Mouse (Mus musculus): ENCODE data around the gene Lman2. TPM values are rescaled to one million over a fixed set of nuclear protein-coding genes. Genes with fewer than 3 reads are reported as not detected.

The Lman2 gene
- polyA plus RNA-seq, 1 experiment from 2014 or later, result 131 TPM

- peaks cover 46% of the 10 kb centered on the region for H3K36me3 ChIP-seq (ENCODE audit: insufficient read depth, low read length)
- WGBS, result 80% methylated on average over 3 of the region's 3 CpGs
These were observed 44.2 kb downstream of the Lman2 start for GRCm38 (mm10) chr13:55318351-55318750.

DNA sequence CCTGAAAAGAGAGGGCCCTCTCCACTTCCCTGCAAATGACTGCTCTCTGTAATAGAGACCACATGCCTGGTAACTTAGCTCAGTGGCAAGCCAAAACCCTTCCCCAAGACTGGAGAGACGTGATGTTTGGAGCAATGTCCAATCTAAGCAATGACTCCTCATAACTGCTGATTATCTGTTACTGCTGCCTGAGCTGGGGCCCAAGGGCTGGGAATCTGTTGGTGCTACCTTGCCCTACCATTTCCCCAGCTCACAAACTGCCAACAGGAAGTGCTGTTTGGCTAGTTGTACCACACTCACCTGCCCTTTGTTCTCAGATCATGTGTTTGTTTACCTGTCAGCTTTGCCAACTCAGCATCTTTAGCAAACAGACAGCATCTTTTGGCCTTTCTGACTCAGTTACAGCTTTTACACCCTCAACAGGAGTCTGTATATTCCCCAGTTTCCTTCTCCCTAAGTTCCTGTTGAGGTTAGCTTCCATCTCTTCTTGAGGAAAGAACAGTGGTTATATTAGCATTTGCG is 47.6 kb downstream of the Lman2 start:
- Histone ChIP-seq H3K9me3 (ENCODE audit: low read length) (no peaks in the 10 kb centered on the region), H3K27ac (ENCODE audit: low read length) (no peak overlapping the region), H3K4me1 (ENCODE audit: insufficient read depth, low read length) (no peaks in the 10 kb centered on the region), H3K9ac (replicated peaks; ENCODE audit: low read length) (no peak overlapping the region), H3K36me3 (ENCODE audit: insufficient read depth, low read length) (peaks cover 68% of the 10 kb centered on the region), H3K4me2 (replicated peaks; ENCODE audit: low read depth, low read length) (no peak overlapping the region), H3K4me3 (ENCODE audit: low read length) (no peak overlapping the region), H3K27me3 (ENCODE audit: insufficient read depth, low read length) (no peaks in the 10 kb centered on the region)
- WGBS, result 94% methylated on average over 2 of the region's 2 CpGs
- no peak for ATAC-seq (ENCODE audit: low FRiP score, low TSS enrichment)

More at GRCm38 (mm10) chr13:55318351-55318750, 44.2 kb downstream of the Lman2 start:
- no peak overlapping the region for H3K9ac ChIP-seq (replicated peaks; ENCODE audit: low read length)
- H3K27ac ChIP-seq (ENCODE audit: low read length), result no peak overlapping the region
- H3K27me3 ChIP-seq (ENCODE audit: insufficient read depth, low read length), result no peaks in the 10 kb centered on the region
- H3K4me1 ChIP-seq (ENCODE audit: insufficient read depth, low read length), result peaks cover 18% of the 10 kb centered on the region
- H3K4me3 ChIP-seq (ENCODE audit: low read length), result no peak overlapping the region
- H3K9me3 ChIP-seq (ENCODE audit: low read length), result no peaks in the 10 kb centered on the region
- ATAC-seq (ENCODE audit: low FRiP score, low TSS enrichment), result no peak
- H3K4me2 ChIP-seq (replicated peaks; ENCODE audit: low read depth, low read length), result no peak overlapping the region

DNA sequence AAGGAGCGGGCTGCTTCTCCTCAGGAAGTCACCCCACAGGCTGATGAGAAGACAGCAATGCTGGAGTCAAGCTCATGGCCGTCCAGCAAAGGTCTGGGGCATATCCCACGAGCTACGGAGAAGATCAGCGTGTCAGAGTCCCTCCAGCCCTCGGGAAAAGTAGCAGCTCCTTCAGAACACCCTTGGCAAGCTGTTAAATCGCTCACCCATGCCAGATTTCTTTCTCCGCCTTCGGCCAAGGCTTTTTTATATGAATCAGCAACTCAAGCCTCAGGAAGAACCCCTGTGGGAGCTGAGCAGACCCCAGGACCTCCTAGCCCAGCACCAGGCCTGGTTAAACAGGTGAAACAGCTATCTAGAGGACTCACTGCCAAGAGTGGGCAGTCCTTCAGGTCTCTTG is 49.5 kb downstream of the Lman2 start:
- peaks cover 66% of the 10 kb centered on the region for H3K36me3 ChIP-seq (ENCODE audit: insufficient read depth, low read length)
- WGBS, result 59% methylated on average over 9 of the region's 9 CpGs
- ATAC-seq (ENCODE audit: low FRiP score, low TSS enrichment), result no peak
- H3K27me3 ChIP-seq (ENCODE audit: insufficient read depth, low read length), result no peaks in the 10 kb centered on the region
- H3K4me3 ChIP-seq (ENCODE audit: low read length), result no peak overlapping the region
- no peaks in the 10 kb centered on the region for H3K4me1 ChIP-seq (ENCODE audit: insufficient read depth, low read length)
- H3K9me3 ChIP-seq (ENCODE audit: low read length), result no peaks in the 10 kb centered on the region
- no peak overlapping the region for H3K27ac ChIP-seq (ENCODE audit: low read length)
- H3K4me2 ChIP-seq (replicated peaks; ENCODE audit: low read depth, low read length), result no peak overlapping the region
- no peak overlapping the region for H3K9ac ChIP-seq (replicated peaks; ENCODE audit: low read length)

GRCm38 (mm10) chr13:55312028-55312630 is 50.5 kb downstream of the Lman2 start:
- H3K36me3 ChIP-seq (ENCODE audit: insufficient read depth, low read length), result peaks cover 72% of the 10 kb centered on the region
- WGBS, result 87% methylated on average over 8 of the region's 8 CpGs
- ATAC-seq (ENCODE audit: low FRiP score, low TSS enrichment), result no peak

GRCm38 (mm10) chr13:55300913-55301312 is 61.7 kb downstream of the Lman2 start:
- H3K27ac ChIP-seq (ENCODE audit: low read length), result no peak overlapping the region
- ATAC-seq (ENCODE audit: low FRiP score, low TSS enrichment), result no peak
- H3K4me3 ChIP-seq (ENCODE audit: low read length), result no peak overlapping the region
- H3K27me3 ChIP-seq (ENCODE audit: insufficient read depth, low read length), result no peaks in the 10 kb centered on the region
- H3K4me1 ChIP-seq (ENCODE audit: insufficient read depth, low read length), result no peaks in the 10 kb centered on the region
- H3K9me3 ChIP-seq (ENCODE audit: low read length), result no peaks in the 10 kb centered on the region
- no peak overlapping the region for H3K9ac ChIP-seq (replicated peaks; ENCODE audit: low read length)
- H3K4me2 ChIP-seq (replicated peaks; ENCODE audit: low read depth, low read length), result no peak overlapping the region
- 71% methylated on average over 5 of the region's 5 CpGs for WGBS
- H3K36me3 ChIP-seq (ENCODE audit: insufficient read depth, low read length), result peaks cover 63% of the 10 kb centered on the region

More at GRCm38 (mm10) chr13:55312028-55312630, 50.5 kb downstream of the Lman2 start:
- Histone ChIP-seq H3K4me2 (replicated peaks; ENCODE audit: low read depth, low read length) (no peak overlapping the region), H3K4me3 (ENCODE audit: low read length) (no peak overlapping the region), H3K9me3 (ENCODE audit: low read length) (no peaks in the 10 kb centered on the region), H3K9ac (replicated peaks; ENCODE audit: low read length) (no peak overlapping the region), H3K4me1 (ENCODE audit: insufficient read depth, low read length) (no peaks in the 10 kb centered on the region), H3K27me3 (ENCODE audit: insufficient read depth, low read length) (no peaks in the 10 kb centered on the region), H3K27ac (ENCODE audit: low read length) (no peak overlapping the region)

- Histone ChIP-seq H3K9me3 (ENCODE audit: low read length) (no peaks in the 10 kb centered on the region), H3K36me3 (ENCODE audit: insufficient read depth, low read length) (peaks cover 58% of the 10 kb centered on the region)
These were observed 65.8 kb downstream of the Lman2 start for GRCm38 (mm10) chr13:55296760-55297159.

More at GRCm38 (mm10) chr13:55296760-55297159, 65.8 kb downstream of the Lman2 start:
- WGBS, result 90% methylated on average over 1 of the region's 1 CpGs
- H3K4me2 ChIP-seq (replicated peaks; ENCODE audit: low read depth, low read length), result no peak overlapping the region
- H3K27me3 ChIP-seq (ENCODE audit: insufficient read depth, low read length), result no peaks in the 10 kb centered on the region
- H3K27ac ChIP-seq (ENCODE audit: low read length), result no peak overlapping the region
- H3K4me3 ChIP-seq (ENCODE audit: low read length), result no peak overlapping the region
- H3K9ac ChIP-seq (replicated peaks; ENCODE audit: low read length), result no peak overlapping the region
- no peak for ATAC-seq (ENCODE audit: low FRiP score, low TSS enrichment)
- H3K4me1 ChIP-seq (ENCODE audit: insufficient read depth, low read length), result no peaks in the 10 kb centered on the region

Other genes starting within 250 kb of the Lman2 start
- gene Gm17617, start 229.2 kb downstream of the Lman2 start, polyA plus RNA-seq (2015; fragmentation: Nextera tagmentation; extraction: Ambion mirVana), result not detected in 2 replicates
- 21.8 and 23.0 TPM in 2 replicates for gene Fgfr4, start 210.1 kb downstream of the Lman2 start, polyA plus RNA-seq (2015; fragmentation: Nextera tagmentation; extraction: Ambion mirVana)
- 49.6 and 58.6 TPM in 2 replicates for gene Nsd1, start 153.0 kb downstream of the Lman2 start, polyA plus RNA-seq (2015; fragmentation: Nextera tagmentation; extraction: Ambion mirVana)
- 511 and 518 TPM in 2 replicates for gene Prelid1, start 42.3 kb downstream of the Lman2 start, polyA plus RNA-seq (2015; fragmentation: Nextera tagmentation; extraction: Ambion mirVana)
- 91.5 and 95.5 TPM in 2 replicates for gene Rab24, start 40.8 kb downstream of the Lman2 start, polyA plus RNA-seq (2015; fragmentation: Nextera tagmentation; extraction: Ambion mirVana)
- gene Mxd3, start 33.0 kb downstream of the Lman2 start, polyA plus RNA-seq (2015; fragmentation: Nextera tagmentation; extraction: Ambion mirVana), result 33.5 and 37.6 TPM in 2 replicates
- 1.1 and 1.3 TPM in 2 replicates for gene Rgs14, start 6.9 kb upstream of the Lman2 start, polyA plus RNA-seq (2015; fragmentation: Nextera tagmentation; extraction: Ambion mirVana)
- 366 and 385 TPM in 2 replicates for gene Slc34a1, start 35.4 kb upstream of the Lman2 start, polyA plus RNA-seq (2015; fragmentation: Nextera tagmentation; extraction: Ambion mirVana)
- gene Pfn3, start 52.4 kb upstream of the Lman2 start, polyA plus RNA-seq (2015; fragmentation: Nextera tagmentation; extraction: Ambion mirVana), result 0.46 TPM in 1 of 2 replicates, not detected in the other
- 0.28 and 0.79 TPM in 2 replicates for gene F12, start 64.0 kb upstream of the Lman2 start, polyA plus RNA-seq (2015; fragmentation: Nextera tagmentation; extraction: Ambion mirVana)
- gene Grk6, start 82.3 kb upstream of the Lman2 start, polyA plus RNA-seq (2015; fragmentation: Nextera tagmentation; extraction: Ambion mirVana), result 17.4 and 25.6 TPM in 2 replicates
- 0.37 and 0.59 TPM in 2 replicates for gene Prr7, start 101.5 kb upstream of the Lman2 start, polyA plus RNA-seq (2015; fragmentation: Nextera tagmentation; extraction: Ambion mirVana)
- gene Dbn1, start 125.3 kb upstream of the Lman2 start, polyA plus RNA-seq (2015; fragmentation: Nextera tagmentation; extraction: Ambion mirVana), result 177 and 194 TPM in 2 replicates
- 162 and 169 TPM in 2 replicates for gene Pdlim7, start 150.9 kb upstream of the Lman2 start, polyA plus RNA-seq (2015; fragmentation: Nextera tagmentation; extraction: Ambion mirVana)
- 2.5 TPM in 2 replicates for gene Dok3, start 166.5 kb upstream of the Lman2 start, polyA plus RNA-seq (2015; fragmentation: Nextera tagmentation; extraction: Ambion mirVana)
- 89.1 and 91.6 TPM in 2 replicates for gene Ddx41, start 173.9 kb upstream of the Lman2 start, polyA plus RNA-seq (2015; fragmentation: Nextera tagmentation; extraction: Ambion mirVana)
- 40.2 and 41.2 TPM in 2 replicates for gene Fam193b, start 208.3 kb upstream of the Lman2 start, polyA plus RNA-seq (2015; fragmentation: Nextera tagmentation; extraction: Ambion mirVana)
- gene Tmed9, start 210.9 kb upstream of the Lman2 start, polyA plus RNA-seq (2015; fragmentation: Nextera tagmentation; extraction: Ambion mirVana), result 175 and 177 TPM in 2 replicates
- gene B4galt7, start 237.1 kb upstream of the Lman2 start, polyA plus RNA-seq (2015; fragmentation: Nextera tagmentation; extraction: Ambion mirVana), result 20.0 and 26.3 TPM in 2 replicates